Mouse (Mus musculus) adrenal gland, postnatal 4 days (tissue): ENCODE data around the gene Tmem132d. TPM values are rescaled to one million over a fixed set of nuclear protein-coding genes. Genes with fewer than 3 reads are reported as not detected.
"Not testable (repeated sequence)": the region's sequence is repeated elsewhere in the genome, so short reads cannot be mapped to it uniquely, and the experiment has no call there.

Experiments
- DNase-seq, 2 experiments: peaks; one replicate each; pipeline ENCODE4 v3.0.0; 2021 to 2022; ENCODE audit warnings: low spot score in 2 of 2, mixed read lengths in 2 of 2
- total RNA-seq, 2 experiments: library from RNA; stranded (reverse); gene quantifications; 2 replicates each; pipeline ENCODE4 v1.2.3; 2021

Gene Tmem132d
- total RNA-seq, 2 experiments from 2014 or later: 0.48 to 1.3 TPM

GRCm38 (mm10) chr5:128100331-128100730 lies 332.5 kb downstream of the Tmem132d start:
- no peak for DNase-seq

GRCm38 (mm10) chr5:128099439-128099838 lies 333.4 kb downstream of the Tmem132d start:
- no peak for DNase-seq

GRCm38 (mm10) chr5:128090578-128090977 lies 342.3 kb downstream of the Tmem132d start:
- no peak for DNase-seq

GRCm38 (mm10) chr5:128075456-128075855 lies 357.4 kb downstream of the Tmem132d start:
- no peak for DNase-seq

- no peak for DNase-seq
Measured at GRCm38 (mm10) chr5:128072616-128073015, 360.3 kb downstream of the Tmem132d start.

- no peak for DNase-seq
Measured at GRCm38 (mm10) chr5:128041781-128042180, 391.1 kb downstream of the Tmem132d start.

- no peak for DNase-seq
Measured at GRCm38 (mm10) chr5:128040036-128040435, 392.8 kb downstream of the Tmem132d start.

- DNase-seq: no peak
Measured at GRCm38 (mm10) chr5:128027076-128027475, 405.8 kb downstream of the Tmem132d start.

GRCm38 (mm10) chr5:128004666-128005065 lies 428.2 kb downstream of the Tmem132d start:
- DNase-seq: no peak

GRCm38 (mm10) chr5:127996526-127997245 lies 436.2 kb downstream of the Tmem132d start:
- DNase-seq: no peak

GRCm38 (mm10) chr5:127993460-127993859 lies 439.4 kb downstream of the Tmem132d start:
- DNase-seq: no peak

- DNase-seq: no peak
Measured at GRCm38 (mm10) chr5:127990826-127991225, 442.1 kb downstream of the Tmem132d start.

- DNase-seq: not testable (repeated sequence)
Measured at GRCm38 (mm10) chr5:127980003-127980358, 452.9 kb downstream of the Tmem132d start.

GRCm38 (mm10) chr5:127979329-127980002 lies 453.4 kb downstream of the Tmem132d start:
- DNase-seq: no peak

- no peak for DNase-seq
Measured at GRCm38 (mm10) chr5:127976661-127977060, 456.2 kb downstream of the Tmem132d start.

- DNase-seq: no peak
Measured at GRCm38 (mm10) chr5:127965700-127966099, 467.2 kb downstream of the Tmem132d start.

GRCm38 (mm10) chr5:127962656-127963055 lies 470.2 kb downstream of the Tmem132d start:
- no peak for DNase-seq

GRCm38 (mm10) chr5:127956511-127957097 lies 476.3 kb downstream of the Tmem132d start:
- no peak for DNase-seq

GRCm38 (mm10) chr5:127954231-127954790 lies 478.6 kb downstream of the Tmem132d start:
- DNase-seq: no peak

GRCm38 (mm10) chr5:127952800-127953199 lies 480.1 kb downstream of the Tmem132d start:
- no peak for DNase-seq

GRCm38 (mm10) chr5:127950574-127950973 lies 482.3 kb downstream of the Tmem132d start:
- DNase-seq: no peak

GRCm38 (mm10) chr5:127947275-127947674 lies 485.6 kb downstream of the Tmem132d start:
- no peak for DNase-seq
